Mouse (Mus musculus): ENCODE measurements around the gene Defb5.
"Not testable (repeated sequence)": the region's sequence is repeated elsewhere in the genome, so short reads cannot be mapped to it uniquely, and the experiment has no call there.

- not testable (repeated sequence) for TF ChIP-seq CTCF (IDR thresholded peaks at IDR 0.05; ENCODE audit: borderline replicate concordance, extremely low read depth, insufficient read depth, insufficient read length); POLR2A (IDR thresholded peaks at IDR 0.05; ENCODE audit: borderline replicate concordance, extremely low read depth, insufficient read depth, insufficient read length, poor library complexity, severe bottlenecking)
Measured at GRCm38 (mm10) chr8:19298361-19298760, 51.0 kb downstream of the Defb5 start.

Measured in brain, embryonic 14.5 days (tissue).